18 mouse cellular contexts compared by ENCODE assay signal in the genomic region with DNA sequence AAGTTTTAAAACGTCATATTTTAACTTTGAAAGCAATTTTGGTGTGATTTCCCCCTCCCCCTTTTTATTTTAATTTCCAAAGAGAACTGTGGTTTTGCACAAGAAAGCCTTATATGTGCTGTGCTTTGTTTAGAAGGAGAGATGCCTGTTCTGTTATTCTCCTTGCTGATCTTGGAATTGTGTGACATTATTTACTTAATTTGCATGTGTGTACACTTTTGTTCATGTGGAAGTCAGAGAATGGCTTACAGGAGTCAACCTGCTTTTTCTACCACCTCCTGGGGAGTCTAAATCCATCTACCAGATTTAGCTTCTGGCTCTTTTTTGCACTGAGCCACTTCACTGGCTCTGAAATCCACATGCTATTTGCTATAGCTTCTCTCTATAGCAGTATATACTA.
DNase-seq lines count a peak whose midpoint lies in the region.
"Had no signal": no experiment of that assay in that cellular context is flagged by ENCODE, and none has a peak within 500 bp of the region (broad histone marks: within the 10 kb centered on the region; RNA-seq: fewer than 3 reads in every experiment).

No protein-coding gene starts in this region.

- DNase-seq in ES-CJ7 (ENCODE audit: low read depth, low spot score) (peak; percentile 66), R1 (ENCODE audit: low read depth, low spot score) (peak; percentile 88), ZHBTc4 (ENCODE audit: low read depth, low spot score) (peak; percentile 57)
- DNase-seq in thymus, postnatal 36 days, result no peak
- DNase-seq in natural killer cell, adult 2 months (ENCODE audit: low spot score in 2 of 2), result no peak
- no peak for DNase-seq in ovary, postnatal 14 days (ENCODE audit: low spot score)
- DNase-seq: adrenal gland, adult 2 months; adrenal gland, adult 8-10 months; adrenal gland, postnatal 10 days; adrenal gland, postnatal 14 days; adrenal gland, postnatal 25 days; adrenal gland, postnatal 36 days; B cell, adult 2 months; cerebellum, adult 11 months; cerebellum, adult 11-12 months; cerebellum, adult 18-20 months; cerebellum, adult 8-10 months; cerebellum, adult 9-10 months had no signal

Comparison
In these comparisons a context has a peak if more than half of its experiments do, and no peak if none do; other contexts are left out.
1. DNase-seq: peak in ES-CJ7 (single experiment), R1 (single experiment) and ZHBTc4 (single experiment); none in thymus, postnatal 36 days (0 of 2), natural killer cell, adult 2 months (0 of 2) and ovary, postnatal 14 days (single experiment).